Mouse (Mus musculus): ENCODE data around the gene Bnc1. TPM values are rescaled to one million over a fixed set of nuclear protein-coding genes. Genes with fewer than 3 reads are reported as not detected.

The Bnc1 gene
- total RNA-seq, 1 experiment from 2014 or later: not detected

DNA sequence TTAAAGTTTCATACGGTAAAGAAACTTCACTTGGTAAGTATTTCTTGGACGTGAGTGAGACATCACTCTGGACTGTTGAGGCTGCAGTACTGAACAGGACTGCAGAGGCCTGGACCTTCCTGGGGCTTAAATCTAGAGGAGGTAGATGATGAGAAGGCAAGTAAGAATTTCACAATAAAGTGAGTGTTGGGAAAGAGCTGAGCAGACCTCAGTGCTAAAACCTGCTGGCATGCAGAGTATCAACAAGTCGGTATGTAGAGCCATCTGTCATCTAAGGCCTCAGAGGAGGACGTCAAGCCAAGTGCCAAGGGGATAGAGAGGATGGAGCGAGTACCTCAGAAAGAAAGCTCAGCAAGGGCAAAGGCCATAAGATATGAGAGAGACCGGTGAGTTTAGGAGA lies 8.4 kb downstream of the Bnc1 start:
- no peak for ATAC-seq (ENCODE audit: extremely low read depth, insufficient number of reproducible peaks, low FRiP score, poor library complexity, severe bottlenecking)

DNA sequence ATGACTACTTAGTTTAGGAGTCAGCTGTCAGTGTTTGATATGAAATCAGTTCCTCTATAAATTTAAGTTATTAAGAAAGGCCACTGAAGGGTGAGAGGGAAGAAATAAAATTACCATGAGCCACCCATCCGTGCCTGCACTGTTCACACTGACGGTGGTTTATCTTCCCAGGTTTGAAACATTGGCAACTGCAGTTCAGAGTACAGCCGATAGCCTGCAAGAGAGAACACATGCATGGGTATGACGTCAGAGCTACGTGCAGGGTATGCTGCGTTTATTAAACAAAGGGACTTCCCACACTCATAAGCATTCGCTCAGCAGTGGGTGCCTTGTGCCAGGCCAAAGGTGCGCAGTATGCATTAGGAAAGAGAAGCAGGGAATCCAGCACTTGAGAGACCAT lies 13.8 kb downstream of the Bnc1 start:
- no peak for ATAC-seq (ENCODE audit: extremely low read depth, insufficient number of reproducible peaks, low FRiP score, poor library complexity, severe bottlenecking)

DNA sequence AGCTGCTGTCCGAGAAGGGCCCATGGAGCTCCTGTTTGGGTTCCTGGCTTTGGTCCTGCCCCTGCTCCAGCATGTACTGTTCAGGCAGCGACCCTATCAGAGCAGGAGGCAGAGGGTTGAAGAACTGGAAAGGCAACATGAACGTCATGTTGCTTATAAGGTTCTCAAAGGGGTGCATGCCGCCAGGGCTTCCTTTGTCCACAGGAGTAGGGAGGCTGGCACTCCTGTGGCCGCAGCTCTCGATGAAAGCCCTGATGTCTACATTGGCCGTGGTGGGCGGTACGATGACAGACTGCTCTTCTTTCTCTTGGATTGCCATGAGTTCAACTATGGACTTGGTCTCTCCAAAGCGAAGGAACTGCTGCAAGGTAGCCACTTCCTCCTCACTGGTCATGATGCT lies 17.5 kb downstream of the Bnc1 start:
- no peak for ATAC-seq (ENCODE audit: extremely low read depth, insufficient number of reproducible peaks, low FRiP score, poor library complexity, severe bottlenecking)

DNA sequence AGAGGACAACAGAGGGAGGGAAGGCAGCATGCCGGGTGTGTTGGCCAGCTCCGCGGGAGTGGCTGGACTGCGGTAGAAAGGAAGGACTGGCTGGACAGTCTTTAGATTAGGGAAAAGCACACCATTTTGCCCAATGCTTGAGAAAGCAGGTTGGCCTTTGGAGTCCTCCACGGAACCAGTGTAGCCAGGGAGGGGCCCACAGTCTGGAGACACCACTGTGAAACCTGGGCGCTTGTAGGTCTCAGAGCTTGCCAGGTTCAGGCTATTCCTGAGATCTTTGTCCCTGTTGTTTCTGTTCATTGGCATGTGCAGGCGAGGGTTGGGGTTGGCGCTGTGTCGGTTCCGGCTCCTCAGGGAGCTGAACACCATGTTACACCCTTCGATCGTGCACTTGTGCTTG lies 18.2 kb downstream of the Bnc1 start:
- ATAC-seq (ENCODE audit: extremely low read depth, insufficient number of reproducible peaks, low FRiP score, poor library complexity, severe bottlenecking): no peak

DNA sequence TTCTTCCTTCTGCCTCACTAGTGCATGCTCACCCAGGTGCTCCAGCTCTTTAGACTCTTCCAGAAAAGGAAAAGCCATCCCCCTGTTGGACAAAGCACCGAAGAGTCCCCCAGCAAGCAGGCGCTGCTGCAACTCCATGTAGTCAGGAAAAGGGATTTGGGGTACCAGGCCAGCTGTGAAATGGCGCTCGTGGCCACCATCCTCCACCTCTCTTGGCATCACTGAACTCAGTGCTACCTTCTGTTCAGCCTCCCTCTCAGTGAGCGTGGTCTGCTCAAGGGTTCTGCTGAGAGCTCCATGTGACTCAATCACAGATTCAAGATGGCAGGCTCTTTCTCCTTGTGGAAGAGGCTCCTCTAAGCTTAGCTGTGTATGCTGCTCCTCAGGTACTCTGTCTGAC lies 18.8 kb downstream of the Bnc1 start:
- ATAC-seq (ENCODE audit: extremely low read depth, insufficient number of reproducible peaks, low FRiP score, poor library complexity, severe bottlenecking): no peak

DNA sequence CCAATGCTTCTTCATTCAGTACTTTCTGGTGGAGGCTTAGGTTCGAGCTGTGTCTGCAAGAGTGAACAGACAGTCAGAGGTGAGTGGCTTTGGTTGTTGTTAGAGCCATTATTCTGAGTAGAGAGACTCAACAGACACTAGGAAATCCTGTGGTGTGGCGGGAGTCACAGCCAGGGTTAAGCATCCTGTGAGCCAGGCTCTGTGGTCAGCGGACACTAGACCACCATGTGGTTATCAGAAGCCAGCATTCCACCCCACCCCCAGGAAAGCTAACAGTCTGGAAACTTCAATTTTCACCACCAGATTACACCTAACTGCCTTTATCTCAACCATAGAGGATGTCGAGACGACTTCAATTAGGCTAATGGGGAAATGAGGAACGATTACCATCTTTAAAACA lies 23.1 kb downstream of the Bnc1 start:
- ATAC-seq (ENCODE audit: extremely low read depth, insufficient number of reproducible peaks, low FRiP score, poor library complexity, severe bottlenecking): no peak

DNA sequence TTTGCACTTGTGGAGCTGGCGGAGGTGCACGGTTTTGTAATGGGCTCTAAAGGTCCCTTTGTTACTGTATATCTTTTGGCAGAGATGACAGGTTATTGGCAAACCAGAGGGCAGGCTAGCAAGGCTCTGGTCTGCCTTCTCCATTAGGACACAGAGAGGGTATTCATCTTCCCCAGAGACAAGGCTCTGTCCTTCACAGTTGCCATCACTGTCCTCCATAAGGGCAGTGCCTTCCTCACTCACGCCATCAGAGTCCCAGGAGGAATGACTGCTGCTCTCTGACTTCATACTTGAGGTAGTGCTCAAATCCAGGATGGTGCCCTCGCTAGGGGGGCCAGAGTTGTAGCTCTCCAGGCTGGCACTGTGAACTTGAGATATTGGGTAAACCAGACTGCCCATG lies 23.6 kb downstream of the Bnc1 start:
- ATAC-seq (ENCODE audit: extremely low read depth, insufficient number of reproducible peaks, low FRiP score, poor library complexity, severe bottlenecking): no peak

DNA sequence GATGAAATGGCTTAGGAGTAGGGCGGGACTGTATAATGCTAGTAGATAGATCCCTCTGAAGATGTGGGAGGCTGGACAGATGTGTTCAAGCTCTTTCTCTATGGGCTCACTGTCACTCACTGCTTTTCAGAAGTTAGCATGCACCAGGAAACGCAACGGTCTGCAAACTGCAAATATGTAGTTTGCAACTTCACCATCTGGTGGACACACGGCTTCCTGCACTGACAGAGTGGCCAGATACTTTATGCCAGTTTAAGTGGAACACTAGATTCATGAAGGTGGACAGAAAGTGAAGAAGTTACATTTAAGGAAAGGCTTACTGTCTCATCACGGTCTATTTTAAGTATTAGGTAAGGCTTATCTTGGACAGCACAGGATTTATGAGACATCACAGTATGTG lies 25.9 kb downstream of the Bnc1 start:
- no peak for ATAC-seq (ENCODE audit: extremely low read depth, insufficient number of reproducible peaks, low FRiP score, poor library complexity, severe bottlenecking)

DNA sequence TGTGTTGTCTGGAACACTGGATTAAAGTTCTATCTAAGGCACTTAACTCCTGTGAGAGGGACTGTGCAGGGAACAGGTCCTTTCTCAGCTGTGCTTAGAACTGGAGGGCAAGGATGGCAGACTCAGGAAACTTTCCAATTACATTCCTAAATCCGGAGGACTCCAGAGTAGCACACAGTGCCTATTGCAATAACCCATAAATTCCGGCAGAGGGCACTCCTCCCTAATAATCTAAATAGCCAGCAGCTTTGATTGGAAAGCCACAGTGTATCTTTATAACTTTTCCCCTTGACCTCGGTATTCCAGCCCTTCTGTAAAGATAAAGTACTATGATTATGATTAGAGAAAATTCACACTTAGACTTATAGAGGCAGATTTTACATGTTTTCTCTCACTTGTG lies 32.4 kb downstream of the Bnc1 start:
- ATAC-seq (ENCODE audit: extremely low read depth, insufficient number of reproducible peaks, low FRiP score, poor library complexity, severe bottlenecking): peak; percentile 46; the same call in 1 of the 2 replicates

DNA sequence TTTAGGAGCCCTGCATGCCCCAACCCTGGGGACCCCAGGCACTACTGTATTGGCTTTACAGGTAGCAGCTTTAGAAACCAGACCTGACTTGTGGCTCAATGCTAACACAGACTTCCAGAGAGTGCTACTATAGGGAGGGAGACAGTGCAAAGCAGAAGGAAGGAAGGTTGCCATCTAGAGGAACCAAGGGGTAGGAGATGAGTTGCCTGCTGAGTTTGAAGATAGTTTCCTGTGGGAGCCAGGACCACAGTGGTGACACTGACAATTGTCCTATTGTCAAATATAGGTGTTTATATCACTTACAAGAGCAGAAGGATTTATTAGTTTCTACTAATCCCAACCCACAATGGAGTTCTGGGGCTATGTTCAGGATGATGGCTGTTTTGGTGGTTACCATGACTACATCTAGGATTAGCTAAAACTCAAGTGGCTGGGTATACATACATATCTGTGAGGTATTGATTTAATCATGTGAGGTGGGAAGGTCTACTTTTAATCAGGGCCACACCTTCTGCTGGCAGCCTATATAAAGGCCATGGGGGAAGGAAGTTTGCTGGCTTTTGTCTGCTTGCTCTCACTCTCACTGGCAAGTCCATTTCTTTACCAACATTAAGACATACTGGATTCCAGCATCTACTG lies 37.8 kb downstream of the Bnc1 start:
- ATAC-seq (ENCODE audit: extremely low read depth, insufficient number of reproducible peaks, low FRiP score, poor library complexity, severe bottlenecking): 0 out of 2 replicates have a peak, but pooled peaks have one; percentile 36

DNA sequence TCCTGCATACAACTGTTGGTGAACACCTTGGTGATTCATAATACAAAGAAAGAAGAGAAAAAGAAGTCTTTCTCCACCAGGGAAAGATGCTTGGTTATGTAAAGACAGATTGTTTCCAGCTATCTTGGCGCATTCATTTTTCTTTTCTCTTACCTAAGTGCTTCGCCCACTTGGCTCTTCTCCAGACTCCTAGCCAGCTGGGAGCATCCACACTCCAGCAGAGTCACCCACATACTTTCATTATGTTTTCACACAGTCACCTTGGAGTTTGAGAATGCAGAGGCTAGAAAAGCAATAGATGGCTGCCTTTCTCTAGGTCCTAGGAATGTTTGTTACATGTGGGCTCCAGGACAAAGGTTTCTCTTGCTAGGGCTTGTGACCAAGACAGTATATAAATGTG lies 41.6 kb downstream of the Bnc1 start:
- ATAC-seq (ENCODE audit: extremely low read depth, insufficient number of reproducible peaks, low FRiP score, poor library complexity, severe bottlenecking): no peak

DNA sequence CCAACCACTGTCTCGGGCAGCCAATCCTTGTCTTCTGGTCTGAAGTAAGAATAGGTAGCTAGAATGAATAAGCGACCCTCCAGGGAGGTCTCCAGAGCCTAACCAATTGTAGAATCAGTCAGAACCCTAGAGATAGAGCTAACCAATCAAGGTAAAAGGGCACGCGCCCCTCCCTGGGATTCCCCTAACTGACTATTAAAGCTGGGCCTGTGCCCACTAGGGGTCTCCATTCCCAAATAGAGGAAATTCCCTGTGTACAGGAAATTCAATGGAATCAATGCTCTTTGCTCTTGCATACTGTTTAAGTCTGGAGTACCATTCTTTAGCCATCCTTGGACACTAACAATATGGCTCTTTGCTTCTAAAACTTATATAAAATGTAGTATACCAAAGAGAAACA lies 46.7 kb downstream of the Bnc1 start:
- ATAC-seq (ENCODE audit: extremely low read depth, insufficient number of reproducible peaks, low FRiP score, poor library complexity, severe bottlenecking): no peak

DNA sequence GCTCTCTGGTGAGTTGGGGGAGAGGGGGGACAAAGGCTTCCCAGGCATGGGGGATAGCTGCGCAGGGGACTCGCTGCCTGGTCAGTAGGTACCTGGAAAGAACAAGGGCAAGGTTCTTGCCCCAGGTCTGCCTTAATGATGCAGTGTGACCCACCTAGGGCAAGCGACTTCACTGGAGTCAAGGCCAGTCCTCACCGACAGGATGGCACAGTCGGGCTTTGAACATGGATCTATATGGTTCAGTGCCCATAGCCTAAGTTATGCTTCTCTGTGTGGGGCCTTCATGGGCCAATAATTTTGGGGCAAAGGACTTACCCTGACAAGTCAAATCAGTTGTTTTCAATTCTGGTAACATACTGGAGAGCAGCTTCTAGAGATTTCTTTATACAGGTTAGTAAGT lies 57.3 kb downstream of the Bnc1 start:
- ATAC-seq (ENCODE audit: extremely low read depth, insufficient number of reproducible peaks, low FRiP score, poor library complexity, severe bottlenecking): no peak

DNA sequence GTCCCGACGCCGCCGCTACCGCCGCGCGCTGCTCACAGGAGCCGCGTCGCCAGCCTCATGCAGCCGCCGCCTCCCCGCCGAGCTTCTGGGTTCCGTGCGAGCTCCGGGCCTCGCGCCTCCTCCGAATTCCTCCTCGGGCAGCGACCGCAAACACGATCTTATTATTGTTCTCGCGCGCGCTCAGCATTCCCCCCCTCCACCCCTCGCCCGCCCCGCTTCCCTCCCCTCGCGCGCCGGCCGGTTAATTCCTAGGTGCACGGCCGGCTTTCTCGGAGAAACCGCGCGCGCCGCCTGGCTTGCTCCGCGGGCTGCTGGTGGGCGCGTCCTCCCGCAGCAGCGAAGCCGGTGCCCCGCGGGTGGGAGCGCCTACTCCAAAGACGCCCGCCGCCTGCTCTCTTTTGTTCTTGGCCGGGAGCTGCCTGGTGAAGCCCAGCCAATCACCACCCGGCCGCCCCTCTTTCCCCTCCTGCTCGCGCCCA lies 57.8 kb downstream of the Bnc1 start, which contains the start of gene Hdgfl3:
Hdgfl3 (minus strand) TSS at position 207 of the 479 bp plus-strand sequence.
- ATAC-seq (ENCODE audit: extremely low read depth, insufficient number of reproducible peaks, low FRiP score, poor library complexity, severe bottlenecking): no peak

DNA sequence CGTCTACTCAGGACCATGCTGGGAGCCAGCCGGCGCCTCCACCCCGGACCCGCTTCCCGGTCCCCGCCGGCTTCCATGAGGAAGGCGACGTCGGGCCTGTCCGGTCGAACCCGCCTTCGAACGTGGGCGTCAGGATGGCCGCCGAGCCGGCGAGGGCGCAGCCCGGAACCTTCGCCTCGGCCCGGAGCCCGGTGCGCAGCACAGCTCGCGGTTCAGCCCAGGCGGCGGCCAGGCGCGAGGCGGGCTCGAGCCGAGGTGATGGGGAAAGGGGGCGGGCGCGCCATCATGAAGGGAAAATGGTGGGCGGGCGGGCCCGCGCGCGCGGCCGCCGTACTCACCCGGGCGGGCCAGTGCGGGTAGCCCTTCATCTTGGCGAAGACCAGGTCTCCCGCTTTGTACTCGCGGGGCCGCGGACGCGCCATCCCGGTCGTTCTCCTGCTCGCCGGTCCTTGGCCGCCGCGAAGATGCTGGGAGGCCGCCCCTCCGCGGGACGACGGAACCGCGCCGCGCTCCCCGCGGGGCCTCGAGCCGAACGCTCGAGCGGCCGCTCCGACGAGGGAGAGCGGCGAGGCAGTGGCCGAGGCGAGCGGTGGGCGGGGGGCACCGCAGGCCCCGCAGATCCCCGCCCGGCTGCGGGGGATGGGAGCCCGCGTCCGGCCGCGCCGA lies 58.4 kb downstream of the Bnc1 start:
- ATAC-seq (ENCODE audit: extremely low read depth, insufficient number of reproducible peaks, low FRiP score, poor library complexity, severe bottlenecking): no peak

DNA sequence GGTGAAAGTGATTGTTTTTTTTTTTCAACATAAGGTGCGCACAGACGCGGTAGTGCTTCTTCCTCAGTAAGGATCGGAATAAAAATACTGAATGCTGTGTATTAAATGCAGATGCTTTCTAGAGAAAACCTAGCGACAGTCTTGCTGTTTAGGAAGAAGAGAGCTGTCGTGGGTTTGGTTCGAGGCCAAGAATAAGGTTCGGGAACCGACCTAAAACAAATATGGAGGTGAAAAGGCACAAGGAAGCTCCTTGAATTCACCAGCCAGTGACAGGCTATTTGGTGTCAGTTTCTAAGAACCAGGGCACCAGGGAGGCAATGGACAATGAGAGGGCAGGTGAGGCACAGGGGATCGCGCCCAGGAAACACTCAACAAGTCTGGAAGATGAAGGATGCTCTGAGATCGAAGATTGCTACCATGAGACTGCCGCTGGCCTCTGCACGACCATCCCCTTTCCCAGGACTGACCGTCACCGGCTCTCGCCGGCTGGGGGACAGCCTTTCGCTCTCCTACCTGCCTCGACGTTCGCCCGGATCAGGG lies 59.0 kb downstream of the Bnc1 start:
- ATAC-seq (ENCODE audit: extremely low read depth, insufficient number of reproducible peaks, low FRiP score, poor library complexity, severe bottlenecking): no peak

DNA sequence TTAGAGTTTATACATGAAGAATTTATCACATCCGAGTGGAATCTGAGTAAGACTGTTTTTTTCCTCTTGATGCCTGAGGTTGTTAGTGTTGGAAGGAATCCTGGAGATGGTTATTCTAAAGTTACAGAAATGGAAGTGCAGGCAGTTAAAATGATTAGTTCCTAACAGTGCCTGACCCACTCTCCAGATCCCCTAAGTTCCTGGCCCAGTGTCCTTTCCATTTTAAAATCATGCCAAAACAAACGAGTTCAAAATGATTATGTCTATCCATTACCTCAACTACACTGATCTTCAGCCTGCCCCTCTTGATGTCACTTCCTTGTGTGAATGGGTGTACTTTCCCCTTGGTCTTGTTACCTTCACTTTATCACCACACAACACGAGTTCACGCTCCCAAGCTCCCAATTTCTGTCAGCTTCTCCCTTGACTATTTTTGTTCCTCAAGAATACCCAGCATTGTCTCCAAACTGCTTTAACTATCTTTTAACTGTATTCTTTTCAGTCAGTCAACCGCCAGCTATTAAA lies 59.5 kb downstream of the Bnc1 start:
- no peak for ATAC-seq (ENCODE audit: extremely low read depth, insufficient number of reproducible peaks, low FRiP score, poor library complexity, severe bottlenecking)

DNA sequence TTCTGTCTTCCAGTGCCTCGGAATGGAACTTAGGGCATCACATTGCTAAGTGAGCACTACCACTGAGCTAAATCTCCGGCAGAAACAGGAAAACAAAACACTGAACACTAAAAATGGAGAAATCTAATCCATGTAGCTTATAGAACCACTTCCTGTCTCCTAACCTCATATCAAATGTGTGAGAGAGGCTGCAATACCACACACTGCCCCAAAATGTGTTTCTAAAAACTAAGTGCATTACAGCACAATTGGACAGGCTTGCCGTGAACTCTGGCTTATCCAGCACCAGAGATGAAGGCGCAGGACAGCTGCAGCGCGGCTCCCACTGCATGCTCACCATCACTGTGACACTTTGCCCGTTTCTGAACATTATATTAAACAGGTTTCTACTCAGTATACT lies 63.1 kb downstream of the Bnc1 start:
- ATAC-seq (ENCODE audit: extremely low read depth, insufficient number of reproducible peaks, low FRiP score, poor library complexity, severe bottlenecking): no peak

DNA sequence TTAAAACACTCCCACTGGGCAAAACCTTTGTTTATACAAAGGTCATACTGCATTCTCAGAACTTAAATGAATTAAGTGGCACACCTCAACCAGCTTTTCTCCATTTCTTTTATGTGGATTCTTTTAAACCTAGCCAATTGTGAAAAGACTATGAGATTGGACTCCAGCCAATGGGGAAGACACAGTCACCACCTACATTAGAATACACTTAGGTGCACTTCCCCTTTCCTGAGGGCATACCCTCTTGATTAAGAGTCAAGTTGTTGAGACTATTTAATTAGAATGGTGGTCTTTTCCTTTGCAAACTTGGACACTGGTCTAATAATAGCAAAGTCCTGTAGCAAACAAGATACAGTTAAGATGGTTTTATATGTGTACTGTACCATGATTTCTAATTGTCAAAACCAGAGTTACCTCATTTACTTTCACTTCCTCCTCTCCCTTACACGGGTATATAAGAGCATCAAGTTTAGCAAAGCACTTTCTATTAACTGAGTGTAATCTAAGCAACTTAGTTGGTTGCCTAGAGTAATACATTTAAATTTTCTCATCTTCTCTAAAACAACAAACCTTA lies 70.6 kb downstream of the Bnc1 start:
- peak; percentile 76 for ATAC-seq (ENCODE audit: extremely low read depth, insufficient number of reproducible peaks, low FRiP score, poor library complexity, severe bottlenecking)

DNA sequence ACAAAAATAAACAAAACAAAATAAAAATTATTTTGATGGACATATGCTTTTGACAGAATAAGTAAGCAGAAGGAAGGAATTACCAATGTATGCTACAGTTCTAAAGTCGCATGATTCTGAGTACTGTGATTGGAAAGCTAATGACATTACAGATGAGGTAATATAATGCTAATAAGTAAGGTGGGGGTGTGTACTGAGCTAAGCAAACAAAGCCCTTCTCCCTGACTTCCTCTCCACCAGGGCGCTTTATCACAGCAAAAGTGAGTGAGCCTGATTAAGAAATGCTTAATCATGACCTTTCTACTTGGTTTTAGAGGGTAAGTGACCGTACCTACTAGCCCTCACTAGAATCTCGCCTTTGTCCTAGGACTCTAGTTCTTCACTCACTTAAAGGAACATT lies 71.8 kb downstream of the Bnc1 start:
- ATAC-seq (ENCODE audit: extremely low read depth, insufficient number of reproducible peaks, low FRiP score, poor library complexity, severe bottlenecking): no peak

Data from neutrophil, adult 5-6 weeks (primary cell).